Mouse (Mus musculus) embryonic facial prominence, embryonic 11.5 days (tissue): ENCODE data around the gene Spdye4b. TPM values are rescaled to one million over a fixed set of nuclear protein-coding genes. Genes with fewer than 3 reads are reported as not detected.

ENCODE experiments used
- ATAC-seq: fragments of 200-750 bp; cut with Nextera tagmentation; replicated peaks from 2 replicates; pipeline ENCODE4 v1.8.0; 2017; ENCODE audit warnings: low read depth; ENCODE audit not compliant: insufficient number of reproducible peaks, low FRiP score, low TSS enrichment
- DNase-seq: peaks from one replicate; pipeline ENCODE4 v3.0.0-alpha.2; 2015; ENCODE audit warnings: low spot score
- H3K27ac ChIP-seq: fragments of 300-500 bp; sonication (generic); replicated peaks from 2 replicates; pipeline ENCODE4 v1.5.1; 2014; ENCODE audit warnings: mild to moderate bottlenecking, low read depth, low read length, control low read depth
- H3K27me3 ChIP-seq: fragments of 300-500 bp; sonication (generic); 2 replicates; pipeline ENCODE4 v1.6.1; 2014; ENCODE audit warnings: mild to moderate bottlenecking, low read length, moderate library complexity, mixed read lengths; ENCODE audit not compliant: control insufficient read depth, insufficient read depth
- H3K36me3 ChIP-seq: fragments of 300-500 bp; sonication (generic); replicated peaks from 2 replicates; pipeline ENCODE4 v1.6.1; 2014; ENCODE audit warnings: low read depth, mild to moderate bottlenecking, low read length, moderate library complexity, mixed read lengths; ENCODE audit not compliant: control insufficient read depth, insufficient read depth
- H3K4me1 ChIP-seq: fragments of 300-500 bp; sonication (generic); 2 replicates; pipeline ENCODE4 v1.6.1; 2014; ENCODE audit warnings: low read length, mixed read lengths; ENCODE audit not compliant: control insufficient read depth, insufficient read depth
- H3K4me2 ChIP-seq: fragments of 300-500 bp; sonication (generic); 2 replicates; pipeline ENCODE4 v1.6.1; 2014; ENCODE audit warnings: low read depth, mild to moderate bottlenecking, control low read depth, low read length, moderate library complexity
- H3K4me3 ChIP-seq: fragments of 300-500 bp; sonication (generic); 2 replicates; pipeline ENCODE4 v1.5.1; 2014; ENCODE audit warnings: low read depth, low read length, control low read depth
- H3K9ac ChIP-seq: fragments of 300-500 bp; sonication (generic); replicated peaks from 2 replicates; pipeline ENCODE4 v1.6.1; 2014; ENCODE audit warnings: mild to moderate bottlenecking, control low read depth, low read length
- H3K9me3 ChIP-seq: fragments of 300-500 bp; sonication (generic); replicated peaks from 2 replicates; pipeline ENCODE4 v1.6.1; 2016; ENCODE audit warnings: mild to moderate bottlenecking, low read length, inconsistent platforms, mixed read lengths; ENCODE audit not compliant: control insufficient read depth
- WGBS: fragments of 180-500 bp; shearing (Covaris S2); extraction: QIAGEN DNeasy Blood & Tissue Kit; methylation state at CpG from one replicate; pipeline ENCODE4 v1.1.7; 2014; 5-methylcytosine and 5-hydroxymethylcytosine counted together
- polyA plus RNA-seq: library from polyadenylated mRNA; unstranded; fragments of >200 nt; fragmentation: Nextera tagmentation; extraction: Ambion mirVana; gene quantifications from 2 replicates; pipeline ENCODE4 v1.2.1, GENCODE M21; 2014

The Spdye4b gene
- polyA plus RNA-seq, 1 experiment from 2014 or later = not detected

DNA sequence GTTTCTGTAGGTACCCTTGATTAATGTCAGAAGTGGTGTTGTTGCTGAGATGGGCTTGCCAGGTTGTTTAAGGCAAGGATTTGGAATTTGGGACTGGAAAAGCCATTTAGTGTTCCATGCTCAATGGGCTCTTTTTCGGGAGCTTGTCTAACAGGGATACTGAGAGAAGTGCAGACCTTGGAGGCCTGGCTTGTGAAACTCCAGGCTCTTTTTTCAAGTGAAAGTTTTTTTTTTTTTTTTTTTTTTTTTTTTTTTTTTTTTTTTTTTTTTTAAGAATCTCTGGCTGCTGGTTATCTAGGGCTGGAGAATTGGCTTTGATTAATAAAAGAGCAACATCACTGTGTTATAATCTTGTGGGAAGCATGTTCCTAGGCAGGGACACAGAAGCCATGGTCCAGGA is 41.5 kb downstream of the Spdye4b start:
- no peak overlapping the region for H3K9ac ChIP-seq
- no peaks in the 10 kb centered on the region for H3K4me1 ChIP-seq
- ATAC-seq (no peak), DNase-seq (no peak)
- no peaks in the 10 kb centered on the region for H3K9me3 ChIP-seq
- no peak overlapping the region for H3K27ac ChIP-seq
- WGBS = 90% methylated on average over 1 of the region's 1 CpGs
- no peak overlapping the region for H3K4me3 ChIP-seq
- H3K4me2 ChIP-seq = no peak overlapping the region
- H3K36me3 ChIP-seq = no peaks in the 10 kb centered on the region
- no peaks in the 10 kb centered on the region for H3K27me3 ChIP-seq

GRCm38 (mm10) chr5:143226790-143227189 is 46.0 kb downstream of the Spdye4b start, which contains the start of gene Spdye4a:
Spdye4a (minus strand) TSS chr5:143226890.
- Histone ChIP-seq H3K4me1 (no peaks in the 10 kb centered on the region), H3K36me3 (no peaks in the 10 kb centered on the region), H3K4me3 (no peak within 1 kb of the TSS), H3K27me3 (no peaks in the 10 kb centered on the region), H3K27ac (no peak within 1 kb of the TSS), H3K4me2 (no peak within 1 kb of the TSS), H3K9ac (no peak within 1 kb of the TSS), H3K9me3 (no peaks in the 10 kb centered on the region; the same call in 1 of the 2 replicates)
- 84% methylated on average over 3 of the region's 3 CpGs for WGBS
- ATAC-seq = no peak
- DNase-seq = no peak

DNA sequence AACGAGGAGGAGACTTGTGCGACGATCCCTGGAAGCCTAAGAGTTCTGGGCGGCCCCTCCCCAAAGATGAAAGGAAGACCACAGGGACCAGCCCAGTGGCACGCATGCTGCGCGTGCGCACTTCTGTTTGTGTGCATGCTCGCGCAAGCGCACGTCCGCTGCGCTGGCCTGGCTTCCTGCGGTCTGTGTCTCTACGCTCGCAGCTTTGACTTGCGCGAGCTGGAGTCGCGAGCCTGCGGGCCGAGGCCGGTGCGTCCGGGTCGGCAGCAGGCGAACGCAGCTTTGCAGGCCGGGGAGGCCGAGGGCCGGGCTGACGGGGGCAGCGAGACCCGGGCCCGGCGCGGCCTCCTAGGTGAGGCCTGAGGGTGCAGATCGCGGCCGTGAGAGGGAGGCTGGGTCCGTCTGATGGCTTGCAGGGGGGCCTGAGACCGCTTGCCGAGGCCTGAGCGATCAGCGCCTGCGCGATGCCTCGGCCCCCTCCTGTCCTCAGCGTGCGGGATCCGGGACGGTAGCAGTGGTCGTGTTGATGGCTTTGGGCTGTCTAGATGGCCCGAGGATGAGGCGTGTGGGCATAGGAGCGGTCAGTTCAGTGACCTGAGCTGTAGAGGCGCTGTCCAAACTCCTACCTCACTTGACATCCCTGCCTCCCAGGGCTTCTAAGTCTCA is 54.3 kb downstream of the Spdye4b start, which contains the start of gene Zfp12:
Gene Zfp12 (plus strand): TSS at position 136 of the 666 bp plus-strand sequence.
- Histone ChIP-seq H3K36me3 (peaks cover 1% of the 10 kb centered on the region; the same call in 1 of the 2 replicates), H3K4me2 (peak within 1 kb of the TSS; percentile 78), H3K9me3 (no peaks in the 10 kb centered on the region), H3K9ac (peak within 1 kb of the TSS; percentile 97), H3K4me3 (peak within 1 kb of the TSS; percentile 85), H3K27ac (peak within 1 kb of the TSS; percentile 94), H3K27me3 (no peaks in the 10 kb centered on the region), H3K4me1 (peaks cover 3% of the 10 kb centered on the region; the same call in 1 of the 2 replicates)
- DNase-seq (peak; percentile 99), ATAC-seq (peak; percentile 97)
- under 1% methylated on average over 58 of the region's 58 CpGs for WGBS

DNA sequence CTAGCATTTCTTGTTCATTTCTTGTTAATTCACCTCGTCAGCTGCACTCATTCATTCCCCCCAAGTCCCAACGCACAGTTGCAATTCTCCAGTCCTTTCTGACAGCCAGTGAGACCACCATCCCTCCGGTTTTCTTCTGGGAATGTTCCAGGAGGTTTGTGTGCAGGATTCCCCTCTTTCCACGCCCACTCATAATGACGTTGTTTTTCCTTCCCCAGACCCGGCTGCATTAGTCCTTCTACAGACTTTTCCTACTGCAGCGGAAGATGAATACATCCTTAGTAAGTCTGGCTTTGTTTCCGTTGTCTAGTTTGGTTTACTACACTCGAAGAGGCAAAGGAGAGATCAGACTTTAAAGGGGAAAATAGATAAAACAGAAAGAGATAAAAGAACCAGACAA is 55.2 kb downstream of the Spdye4b start:
- Histone ChIP-seq H3K9me3 (no peaks in the 10 kb centered on the region), H3K27ac (no peak overlapping the region), H3K27me3 (no peaks in the 10 kb centered on the region), H3K4me2 (peak overlapping the region; percentile 78), H3K9ac (peak overlapping the region; percentile 97; the same call in 1 of the 2 replicates), H3K4me3 (peak overlapping the region; percentile 85), H3K4me1 (peaks cover 3% of the 10 kb centered on the region; the same call in 1 of the 2 replicates), H3K36me3 (peaks cover 4% of the 10 kb centered on the region)
- no peak for DNase-seq
- ATAC-seq = no peak
- whole genome bisulfite sequencing = 42% methylated on average over 9 of the region's 9 CpGs

GRCm38 (mm10) chr5:143244926-143245325 is 64.1 kb downstream of the Spdye4b start:
- Histone ChIP-seq H3K4me2 (no peak overlapping the region), H3K27me3 (no peaks in the 10 kb centered on the region), H3K4me1 (no peaks in the 10 kb centered on the region), H3K9ac (no peak overlapping the region), H3K4me3 (no peak overlapping the region), H3K36me3 (peaks cover 31% of the 10 kb centered on the region), H3K27ac (no peak overlapping the region), H3K9me3 (no peaks in the 10 kb centered on the region)
- DNase-seq (no peak), ATAC-seq (no peak)
- 96% methylated on average over 26 of the region's 26 CpGs for WGBS

GRCm38 (mm10) chr5:143252039-143252438 is 71.2 kb downstream of the Spdye4b start:
- Histone ChIP-seq H3K4me3 (no peak overlapping the region), H3K9ac (no peak overlapping the region), H3K4me2 (no peak overlapping the region), H3K9me3 (no peaks in the 10 kb centered on the region), H3K36me3 (no peaks in the 10 kb centered on the region), H3K4me1 (peaks cover 5% of the 10 kb centered on the region; the same call in 1 of the 2 replicates), H3K27ac (no peak overlapping the region), H3K27me3 (peaks cover 60% of the 10 kb centered on the region)
- DNase-seq (no peak), ATAC-seq (no peak)
- 37% methylated on average over 6 of the region's 6 CpGs for WGBS

- Histone ChIP-seq H3K4me1 (peaks cover 5% of the 10 kb centered on the region; the same call in 1 of the 2 replicates), H3K9me3 (no peaks in the 10 kb centered on the region), H3K4me3 (peak overlapping the region; percentile 38; the same call in 1 of the 2 replicates), H3K36me3 (no peaks in the 10 kb centered on the region), H3K27ac (no peak overlapping the region), H3K9ac (no peak overlapping the region), H3K4me2 (peak overlapping the region; percentile 89), H3K27me3 (peaks cover 68% of the 10 kb centered on the region)
- DNase-seq (no peak), ATAC-seq (no peak)
- 10% methylated on average over 18 of the region's 18 CpGs for WGBS
Measured at GRCm38 (mm10) chr5:143252791-143253185, 72.0 kb downstream of the Spdye4b start.

DNA sequence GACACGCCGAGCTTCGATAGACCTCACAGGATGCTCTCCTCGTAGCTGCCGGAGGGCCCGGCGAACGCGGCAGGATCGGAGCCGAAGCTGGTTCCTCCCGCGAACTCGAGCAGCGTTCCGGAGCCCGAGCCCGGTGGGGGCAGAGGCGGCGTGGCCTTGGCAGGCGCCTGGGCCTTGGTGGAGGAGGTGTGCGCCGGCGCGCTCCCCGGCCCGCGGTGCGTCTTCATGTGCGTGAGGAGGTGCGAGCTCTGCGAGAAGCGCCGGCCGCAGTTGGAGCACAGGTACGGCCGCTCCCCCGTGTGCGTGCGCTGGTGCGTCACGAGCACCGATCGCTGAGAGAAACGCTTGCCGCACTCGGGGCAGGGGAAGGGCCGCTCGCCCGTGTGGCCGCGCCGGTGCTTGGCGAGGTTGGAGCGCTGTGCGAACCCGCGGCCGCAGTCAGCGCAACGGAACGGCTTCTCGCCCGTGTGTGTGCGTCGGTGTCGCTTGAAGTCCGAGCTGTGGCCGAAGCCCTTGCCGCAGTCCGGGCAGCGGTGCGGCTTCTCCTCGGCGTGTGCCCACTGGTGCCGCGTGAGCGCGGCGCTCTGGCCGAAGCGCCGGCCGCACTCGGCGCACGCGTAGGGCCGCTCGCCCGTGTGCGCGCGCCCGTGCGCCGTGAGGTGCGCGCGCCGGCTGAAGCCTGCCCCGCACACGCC is 72.5 kb downstream of the Spdye4b start:
- ATAC-seq = no peak
- peak overlapping the region; percentile 39 for H3K9ac ChIP-seq

More for the DNA sequence above, 72.5 kb downstream of the Spdye4b start:
- H3K27me3 ChIP-seq = peaks cover 68% of the 10 kb centered on the region
- peak overlapping the region; percentile 38 for H3K4me3 ChIP-seq
- H3K4me1 ChIP-seq = peaks cover 5% of the 10 kb centered on the region; the same call in 1 of the 2 replicates
- peak; percentile 29 for DNase-seq
- WGBS = 3% methylated on average over 91 of the region's 103 CpGs
- no peak overlapping the region for H3K27ac ChIP-seq
- no peaks in the 10 kb centered on the region for H3K9me3 ChIP-seq
- H3K4me2 ChIP-seq = peak overlapping the region; percentile 89
- H3K36me3 ChIP-seq = no peaks in the 10 kb centered on the region
